ENCODE assay signal across 28 mouse cellular contexts in the genomic region with DNA sequence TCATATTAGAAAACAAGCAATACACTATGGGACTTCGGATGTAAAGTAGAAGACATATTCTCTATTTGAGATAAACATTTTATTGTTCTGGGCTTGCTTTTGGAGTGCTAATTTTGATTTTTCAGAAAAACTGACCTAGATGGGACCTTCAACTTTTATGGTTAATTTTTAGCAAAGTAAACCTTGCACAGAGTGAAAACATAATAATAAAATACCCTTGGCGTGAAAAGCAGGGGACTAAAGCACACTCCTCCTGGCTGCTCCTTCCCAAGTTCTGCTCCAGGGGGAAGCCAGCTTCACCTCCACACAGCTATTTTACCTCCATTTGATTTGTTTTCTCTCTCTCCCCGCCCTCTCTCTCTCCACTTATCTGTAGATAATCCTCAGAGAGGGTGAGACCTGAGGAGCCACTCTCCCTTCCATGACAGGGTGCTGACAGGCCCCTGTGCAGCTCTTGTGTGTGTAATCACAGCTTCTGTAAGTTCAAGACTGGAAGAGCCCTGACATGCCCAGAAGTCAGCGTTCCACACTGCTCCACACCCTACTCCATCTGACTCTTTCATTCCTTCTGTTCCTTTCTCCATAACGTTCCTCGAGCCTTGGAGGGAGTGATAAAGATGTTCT. TPM values are rescaled to one million over a fixed set of nuclear protein-coding genes. Genes with fewer than 3 reads are reported as not detected.
A peak's percentile ranks its signal among the peaks of the same experiment; 100 is the strongest.
DNase-seq lines count a peak whose midpoint lies in the region; ATAC-seq and TF ChIP-seq lines count a peak whose summit lies in the region.
"Had no signal": no experiment of that assay in that cellular context is flagged by ENCODE, and none has a peak within 500 bp of the region (broad histone marks: within the 10 kb centered on the region; RNA-seq: fewer than 3 reads in every experiment).

No protein-coding gene starts in this region.

- TF ChIP-seq POLR2A in kidney, adult 2 months (IDR thresholded peaks at IDR 0.05; ENCODE audit: low read depth, low read length) = no peak

- H3K9me3 ChIP-seq in heart, embryonic 10.5 days = no peaks in the 10 kb centered on the region
- H3K9me3 ChIP-seq in heart, embryonic 13.5 days = no peaks in the 10 kb centered on the region
- H3K9me3 ChIP-seq: forebrain, embryonic 10.5 days; forebrain, embryonic 13.5 days; G1E; hindbrain, embryonic 10.5 days; hindbrain, embryonic 13.5 days; intestine, embryonic 15.5 days; kidney, embryonic 15.5 days had no signal

- DNase-seq in heart, embryonic 10.5 days (ENCODE audit: low spot score) = peak; percentile 78
- DNase-seq in heart, adult 9 months (ENCODE audit: low spot score in 2 of 2) = no peak
- DNase-seq in heart, postnatal 4 days = no peak
- DNase-seq in kidney, adult 2 months = peak; percentile 69
- DNase-seq in kidney, adult 8-10 months = no peak
- DNase-seq: adrenal gland, postnatal 10 days; adrenal gland, postnatal 36 days; B cell, adult 2 months; cerebellum, adult 18-20 months; cerebellum, adult 9-10 months; cerebellum, postnatal 14 days; gastrocnemius, postnatal 10 days; gastrocnemius, postnatal 36 days; heart, postnatal 14 days; kidney, adult 11 months had no signal

- no peak overlapping the region for H3K9ac ChIP-seq in heart, embryonic 13.5 days
- H3K9ac ChIP-seq: forebrain, embryonic 13.5 days; hindbrain, embryonic 13.5 days; intestine, embryonic 15.5 days; kidney, embryonic 15.5 days had no signal

- H3K4me2 ChIP-seq in heart, embryonic 13.5 days = no peak overlapping the region
- H3K4me2 ChIP-seq: forebrain, embryonic 13.5 days; hindbrain, embryonic 13.5 days; intestine, embryonic 15.5 days; kidney, embryonic 15.5 days had no signal

- TF ChIP-seq CTCF in kidney, adult 2 months (conservative IDR thresholded peaks at IDR 0.05; ENCODE audit: insufficient read depth, insufficient read length, low read depth, low read length) = no peak

- H3K36me3 ChIP-seq in heart, embryonic 10.5 days = no peaks in the 10 kb centered on the region
- H3K36me3 ChIP-seq in heart, embryonic 13.5 days = no peaks in the 10 kb centered on the region
- H3K36me3 ChIP-seq in kidney, adult 2 months (ENCODE audit: control insufficient read depth, insufficient read depth, low read length) = peaks cover 1% of the 10 kb centered on the region; the same call in 1 of the 2 replicates
- H3K36me3 ChIP-seq: forebrain, embryonic 10.5 days; G1E; hindbrain, embryonic 10.5 days; hindbrain, embryonic 13.5 days; intestine, embryonic 15.5 days; kidney, embryonic 15.5 days had no signal

- no peak overlapping the region for H3K27ac ChIP-seq in heart, embryonic 10.5 days
- 0 out of 2 replicates have a peak overlapping the region, but pooled peaks have one; percentile 21 for H3K27ac ChIP-seq in heart, embryonic 13.5 days (replicated peaks)
- H3K27ac ChIP-seq in kidney, adult 2 months (ENCODE audit: insufficient read depth, low read depth, low read length) = peak overlapping the region; percentile 99
- H3K27ac ChIP-seq: forebrain, embryonic 10.5 days; forebrain, embryonic 13.5 days; hindbrain, embryonic 10.5 days; hindbrain, embryonic 13.5 days; intestine, embryonic 15.5 days; kidney, embryonic 15.5 days had no signal

- H3K27me3 ChIP-seq in heart, embryonic 10.5 days (ENCODE audit: insufficient read depth, poor library complexity, severe bottlenecking) = peaks cover 7% of the 10 kb centered on the region; the same call in 1 of the 2 replicates
- 0 out of 2 replicates have a peak, but pooled peaks cover 9% of the 10 kb centered on the region for H3K27me3 ChIP-seq in heart, embryonic 13.5 days (replicated peaks)
- H3K27me3 ChIP-seq in kidney, adult 2 months (replicated peaks; ENCODE audit: control insufficient read depth, insufficient read depth, low read length) = no peaks in the 10 kb centered on the region
- H3K27me3 ChIP-seq: CH12.LX; forebrain, embryonic 13.5 days; hindbrain, embryonic 13.5 days; intestine, embryonic 15.5 days; kidney, embryonic 15.5 days; Patski had no signal

- ATAC-seq in heart, embryonic 13.5 days (ENCODE audit: extremely low read depth, insufficient number of reproducible peaks, low FRiP score, low TSS enrichment) = no peak
- ATAC-seq: forebrain, embryonic 13.5 days; forebrain, embryonic 16.5 days; hindbrain, embryonic 16.5 days; intestine, embryonic 15.5 days; Patski had no signal

- 28% methylated on average over 6 of the region's 6 CpGs for WGBS in heart, embryonic 10.5 days
- 22% methylated on average over 6 of the region's 6 CpGs for WGBS in heart, embryonic 13.5 days
- WGBS in kidney, adult 2 months = 30% methylated on average over 6 of the region's 6 CpGs

- H3K4me3 ChIP-seq in heart, embryonic 10.5 days = no peak overlapping the region
- no peak overlapping the region for H3K4me3 ChIP-seq in heart, embryonic 13.5 days
- H3K4me3 ChIP-seq in kidney, adult 2 months (ENCODE audit: insufficient read depth, low read depth, low read length) = no peak overlapping the region
- H3K4me3 ChIP-seq: forebrain, embryonic 10.5 days; forebrain, embryonic 13.5 days; hindbrain, embryonic 10.5 days; hindbrain, embryonic 13.5 days; intestine, embryonic 15.5 days; kidney, embryonic 15.5 days had no signal

- peaks cover 21% of the 10 kb centered on the region; the same call in 1 of the 2 replicates for H3K4me1 ChIP-seq in heart, embryonic 10.5 days
- peaks cover 40% of the 10 kb centered on the region for H3K4me1 ChIP-seq in heart, embryonic 13.5 days
- H3K4me1 ChIP-seq in kidney, adult 2 months (ENCODE audit: control insufficient read depth, insufficient read depth, low read length) = peaks cover 56% of the 10 kb centered on the region
- H3K4me1 ChIP-seq: forebrain, embryonic 10.5 days; hindbrain, embryonic 10.5 days; intestine, embryonic 15.5 days had no signal

RNA-seq across cellular contexts. Expression of gene Col4a3, which starts 44.6 kb away (rescaled TPM):
- 0.20 and 0.30 TPM in 2 replicates for polyA plus RNA-seq in heart, embryonic 10.5 days (2016; fragmentation: Nextera tagmentation; extraction: Ambion mirVana)
- 0.41 and 0.46 TPM in 2 replicates for polyA plus RNA-seq in heart, embryonic 13.5 days (2015; fragmentation: Nextera tagmentation; extraction: Ambion mirVana)
- 1 to 10 TPM; 1.6 to 2.6 TPM for total RNA-seq in heart, postnatal 4 days (2021)
- polyA plus RNA-seq in kidney, adult 2 months (2012; rRNA removed) = 57.7 and 78.6 TPM in 2 replicates
- total RNA-seq: CH12.LX; granulocyte monocyte progenitor cell, adult 5-6 weeks had no signal

RNA-seq across cellular contexts. Expression of gene Col4a4, which starts 44.6 kb away (rescaled TPM):
- polyA plus RNA-seq in heart, embryonic 10.5 days (2016; fragmentation: Nextera tagmentation; extraction: Ambion mirVana) = 0.36 TPM in 2 replicates
- polyA plus RNA-seq in heart, embryonic 13.5 days (2015; fragmentation: Nextera tagmentation; extraction: Ambion mirVana) = 0.55 and 1.1 TPM in 2 replicates
- total RNA-seq in heart, postnatal 4 days (2021) = 1 to 10 TPM; 4.1 to 5.0 TPM
- polyA plus RNA-seq in kidney, adult 2 months (2012; rRNA removed) = 29.4 and 32.7 TPM in 2 replicates
- total RNA-seq: granulocyte monocyte progenitor cell, adult 5-6 weeks had no signal
- polyA plus RNA-seq: G1E had no signal

Comparison
In these comparisons a context has a peak if more than half of its experiments do, and no peak if none do; other contexts are left out.
1. DNase-seq: peak in heart, embryonic 10.5 days (single experiment) and kidney, adult 2 months (single experiment); none in heart, adult 9 months (0 of 2), heart, postnatal 4 days (single experiment) and kidney, adult 8-10 months (0 of 2).
2. RNA of gene Col4a3, which starts 44.6 kb away (polyA plus RNA-seq): 57.7 to 78.6 TPM in kidney, adult 2 months; 0.41 to 0.46 TPM in heart, embryonic 13.5 days and 0.20 to 0.30 TPM in heart, embryonic 10.5 days; every median in the first group is over 10 times any median in the second.
3. RNA of gene Col4a4, which starts 44.6 kb away (polyA plus RNA-seq): 29.4 to 32.7 TPM in kidney, adult 2 months; 0.55 to 1.1 TPM in heart, embryonic 13.5 days and 0.36 TPM in heart, embryonic 10.5 days; every median in the first group is over 10 times any median in the second.